Mouse (Mus musculus) neural tube, embryonic 14.5 days (tissue): Measurements from ENCODE around the gene Fhl3. TPM values are rescaled to one million over a fixed set of nuclear protein-coding genes. Genes with fewer than 3 reads are reported as not detected.

Source experiments
- ATAC-seq: fragments of 200-750 bp; cut with Nextera tagmentation; 2 replicates; pipeline ENCODE4 v1.8.0; 2017; ENCODE audit warnings: low read depth, mild to moderate bottlenecking, moderate TSS enrichment, moderate library complexity
- H3K27ac ChIP-seq: fragments of 300-500 bp; sonication (generic); 2 replicates; pipeline ENCODE4 v1.5.1; 2014; ENCODE audit warnings: low read depth, mild to moderate bottlenecking, control low read depth, low read length, moderate library complexity, mixed read lengths
- H3K27me3 ChIP-seq: fragments of 300-500 bp; sonication (generic); 2 replicates; pipeline ENCODE4 v1.6.1; 2014; ENCODE audit warnings: low read length; ENCODE audit not compliant: control insufficient read depth, insufficient read depth
- H3K36me3 ChIP-seq: fragments of 300-500 bp; sonication (generic); 2 replicates; pipeline ENCODE4 v1.6.1; 2014; ENCODE audit warnings: low read length, mixed read lengths; ENCODE audit not compliant: control insufficient read depth, insufficient read depth
- H3K4me1 ChIP-seq: fragments of 300-500 bp; sonication (generic); 2 replicates; pipeline ENCODE4 v1.6.1; 2014; ENCODE audit warnings: low read length; ENCODE audit not compliant: control insufficient read depth, insufficient read depth
- H3K4me2 ChIP-seq: fragments of 300-500 bp; sonication (generic); 2 replicates; pipeline ENCODE4 v1.6.1; 2014; ENCODE audit warnings: mild to moderate bottlenecking, low read depth, low read length, control low read depth
- H3K4me3 ChIP-seq: fragments of 300-500 bp; sonication (generic); 2 replicates; pipeline ENCODE4 v1.5.1; 2014; ENCODE audit warnings: low read depth, low read length, control low read depth, mixed read lengths
- H3K9ac ChIP-seq: fragments of 300-500 bp; sonication (generic); replicated peaks from 2 replicates; pipeline ENCODE4 v1.6.1; 2014; ENCODE audit warnings: low read depth, mild to moderate bottlenecking, control low read depth, low read length, mixed read lengths
- H3K9me3 ChIP-seq: fragments of 300-500 bp; sonication (generic); 2 replicates; pipeline ENCODE4 v1.6.1; 2016; ENCODE audit warnings: low read length; ENCODE audit not compliant: control insufficient read depth
- WGBS: fragments of 180-500 bp; shearing (Covaris S2); extraction: QIAGEN DNeasy Blood & Tissue Kit; methylation state at CpG from one replicate; pipeline ENCODE4 v1.1.7; 2014; 5-methylcytosine and 5-hydroxymethylcytosine counted together
- polyA plus RNA-seq: library from polyadenylated mRNA; unstranded; fragments of >200 nt; fragmentation: Nextera tagmentation; extraction: Ambion mirVana; gene quantifications from 2 replicates; pipeline ENCODE4 v1.2.1, GENCODE M21; 2014

Fhl3 gene
- polyA plus RNA-seq, 1 experiment from 2014 or later = 0.60 TPM

GRCm38 (mm10) chr4:124663034-124663433 is 37.5 kb upstream of the Fhl3 start:
- Histone ChIP-seq H3K4me2 (no peak overlapping the region), H3K27ac (no peak overlapping the region), H3K36me3 (no peaks in the 10 kb centered on the region), H3K4me3 (no peak overlapping the region), H3K9ac (no peak overlapping the region), H3K4me1 (peaks cover 9% of the 10 kb centered on the region), H3K27me3 (peaks cover 39% of the 10 kb centered on the region), H3K9me3 (no peaks in the 10 kb centered on the region)
- WGBS = 59% methylated on average over 3 of the region's 3 CpGs
- ATAC-seq = no peak

- no peak for ATAC-seq
- H3K4me2 ChIP-seq = no peak overlapping the region; the same call in 1 of the 2 replicates
Measured at GRCm38 (mm10) chr4:124664185-124664584, 36.3 kb upstream of the Fhl3 start.

GRCm38 (mm10) chr4:124664604-124665003 is 35.9 kb upstream of the Fhl3 start:
- Histone ChIP-seq H3K4me1 (peaks cover 10% of the 10 kb centered on the region), H3K27ac (no peak overlapping the region), H3K4me3 (no peak overlapping the region), H3K36me3 (no peaks in the 10 kb centered on the region), H3K9me3 (no peaks in the 10 kb centered on the region), H3K27me3 (peaks cover 28% of the 10 kb centered on the region), H3K9ac (no peak overlapping the region), H3K4me2 (no peak overlapping the region; the same call in 1 of the 2 replicates)
- no peak for ATAC-seq
- 34% methylated on average over 15 of the region's 15 CpGs for WGBS

More at GRCm38 (mm10) chr4:124664185-124664584, 36.3 kb upstream of the Fhl3 start:
- no peak overlapping the region for H3K9ac ChIP-seq
- no peak overlapping the region for H3K27ac ChIP-seq
- H3K27me3 ChIP-seq = peaks cover 31% of the 10 kb centered on the region
- no peak overlapping the region for H3K4me3 ChIP-seq
- peaks cover 10% of the 10 kb centered on the region for H3K4me1 ChIP-seq
- H3K9me3 ChIP-seq = no peaks in the 10 kb centered on the region
- WGBS = 25% methylated on average over 9 of the region's 9 CpGs
- no peaks in the 10 kb centered on the region for H3K36me3 ChIP-seq

- 12% methylated on average over 14 of the region's 14 CpGs for WGBS
- peaks cover 20% of the 10 kb centered on the region for H3K4me1 ChIP-seq
- no peaks in the 10 kb centered on the region for H3K36me3 ChIP-seq
- no peak overlapping the region for H3K4me2 ChIP-seq
- no peak for ATAC-seq
- H3K4me3 ChIP-seq = no peak overlapping the region
- no peaks in the 10 kb centered on the region for H3K9me3 ChIP-seq
- H3K27ac ChIP-seq = peak overlapping the region; percentile 34; the same call in 1 of the 2 replicates
- H3K9ac ChIP-seq = no peak overlapping the region; the same call in 1 of the 2 replicates
- peaks cover 7% of the 10 kb centered on the region for H3K27me3 ChIP-seq
Measured at GRCm38 (mm10) chr4:124667476-124668033, 32.9 kb upstream of the Fhl3 start.

DNA sequence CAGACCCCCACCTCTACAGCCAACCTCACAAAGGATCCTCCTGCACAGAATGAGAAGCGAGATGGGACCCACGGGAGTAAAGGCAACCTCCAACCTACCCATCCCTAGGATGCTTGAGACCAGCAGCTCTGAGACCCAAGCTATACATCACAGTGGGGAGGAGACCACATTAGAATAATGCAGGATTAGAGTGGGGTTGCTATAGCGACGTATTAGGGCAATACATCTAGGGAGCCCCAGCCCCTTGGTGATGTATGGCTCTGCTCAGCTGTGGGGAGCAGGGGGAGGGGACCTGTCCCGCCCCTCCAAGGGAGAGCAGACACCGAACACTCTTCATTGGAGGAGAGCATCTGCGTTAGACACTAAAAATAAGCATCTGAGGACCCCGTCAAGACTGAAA is 32.4 kb upstream of the Fhl3 start:
- Histone ChIP-seq H3K4me1 (peaks cover 24% of the 10 kb centered on the region), H3K36me3 (no peaks in the 10 kb centered on the region), H3K27ac (no peak overlapping the region), H3K4me3 (no peak overlapping the region), H3K27me3 (peaks cover 4% of the 10 kb centered on the region), H3K9me3 (no peaks in the 10 kb centered on the region), H3K4me2 (no peak overlapping the region), H3K9ac (no peak overlapping the region; the same call in 1 of the 2 replicates)
- ATAC-seq = peak; percentile 53; the same call in 1 of the 2 replicates
- 3% methylated on average over 8 of the region's 8 CpGs for WGBS

DNA sequence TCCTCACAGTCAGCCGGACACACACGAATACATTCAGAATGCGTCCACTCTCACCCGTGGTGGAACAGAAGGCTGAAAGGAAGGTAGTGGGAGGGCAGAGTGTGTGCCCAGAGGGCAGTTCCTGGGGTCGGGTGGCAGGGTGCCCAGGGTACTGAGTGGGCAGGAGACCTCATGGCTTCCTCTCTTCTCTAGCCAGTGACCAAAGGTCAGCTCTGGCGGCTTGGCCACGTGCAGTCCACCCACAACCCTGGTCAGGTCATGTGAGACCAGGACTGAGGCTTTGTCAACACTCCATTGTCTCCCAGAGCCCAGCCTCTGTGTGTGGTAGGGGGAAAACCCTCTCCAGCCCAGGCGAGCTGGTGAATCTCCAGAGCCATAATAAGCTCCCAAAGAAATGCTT is 30.3 kb upstream of the Fhl3 start:
- Histone ChIP-seq H3K27me3 (peaks cover 11% of the 10 kb centered on the region; the same call in 1 of the 2 replicates), H3K4me2 (no peak overlapping the region), H3K9me3 (no peaks in the 10 kb centered on the region), H3K27ac (no peak overlapping the region), H3K4me3 (no peak overlapping the region), H3K9ac (no peak overlapping the region), H3K36me3 (no peaks in the 10 kb centered on the region), H3K4me1 (peaks cover 28% of the 10 kb centered on the region)
- WGBS = 71% methylated on average over 8 of the region's 8 CpGs
- no peak for ATAC-seq

GRCm38 (mm10) chr4:124671583-124671982 is 28.9 kb upstream of the Fhl3 start:
- WGBS = 30% methylated on average over 7 of the region's 7 CpGs
- ATAC-seq = no peak
- Histone ChIP-seq H3K36me3 (no peaks in the 10 kb centered on the region), H3K4me2 (no peak overlapping the region), H3K27ac (no peak overlapping the region), H3K9me3 (no peaks in the 10 kb centered on the region), H3K27me3 (peaks cover 8% of the 10 kb centered on the region; the same call in 1 of the 2 replicates), H3K4me1 (peaks cover 28% of the 10 kb centered on the region), H3K4me3 (no peak overlapping the region), H3K9ac (no peak overlapping the region)

DNA sequence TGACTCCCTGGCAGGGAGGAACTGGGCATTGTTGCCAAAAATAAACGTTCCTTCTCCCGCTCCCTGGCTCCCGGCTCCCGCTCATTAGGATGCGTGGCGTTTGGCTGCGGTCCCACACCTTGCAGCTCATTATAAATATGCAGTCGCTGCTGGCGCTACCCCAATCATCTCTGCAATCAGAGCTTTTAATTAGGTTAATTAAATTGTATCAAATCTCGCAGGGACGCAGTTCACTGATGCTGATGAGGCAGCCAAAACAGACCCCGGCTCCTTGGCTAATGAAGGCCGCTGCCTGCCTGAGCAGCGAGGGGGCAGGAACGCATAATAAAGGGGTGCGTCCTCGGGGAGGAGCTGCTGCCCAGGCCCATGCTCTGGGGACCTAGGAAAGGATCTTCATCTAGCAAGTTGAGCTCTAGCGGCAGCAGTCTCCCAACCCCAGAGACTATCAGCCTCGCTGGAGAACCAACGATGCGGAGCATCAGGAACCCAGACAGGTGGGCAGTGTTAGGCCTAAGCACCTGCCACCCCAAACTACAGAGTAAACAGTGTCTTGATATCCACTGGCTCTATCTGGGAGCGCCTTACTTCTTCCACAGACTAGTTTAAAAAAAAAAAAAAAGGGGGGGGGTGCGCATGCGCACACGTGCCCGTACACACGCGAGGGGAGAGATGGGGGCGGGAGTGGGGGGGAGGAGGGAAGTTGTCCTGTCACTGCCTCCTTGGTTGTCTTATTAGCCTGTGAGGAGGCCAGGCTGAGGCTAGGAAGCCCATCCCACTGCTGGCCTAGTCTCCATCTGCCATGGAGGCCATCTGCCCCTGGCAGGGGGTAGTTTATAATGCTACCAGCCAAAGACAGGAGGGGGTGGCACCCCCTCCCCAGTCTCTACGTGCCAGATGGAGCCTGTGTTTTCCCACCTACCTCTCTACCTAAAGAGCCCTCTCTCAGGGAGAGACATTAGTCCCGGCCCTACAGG is 27.9 kb upstream of the Fhl3 start:
- ATAC-seq = peak; percentile 62
- Histone ChIP-seq H3K4me2 (peak overlapping the region; percentile 41), H3K9ac (no peak overlapping the region; the same call in 1 of the 2 replicates), H3K4me3 (no peak overlapping the region; the same call in 1 of the 2 replicates), H3K9me3 (no peaks in the 10 kb centered on the region), H3K27ac (peak overlapping the region; percentile 48; the same call in 1 of the 2 replicates), H3K4me1 (peaks cover 26% of the 10 kb centered on the region), H3K27me3 (peaks cover 8% of the 10 kb centered on the region; the same call in 1 of the 2 replicates), H3K36me3 (peaks cover 2% of the 10 kb centered on the region; the same call in 1 of the 2 replicates)
- 1% methylated on average over 30 of the region's 31 CpGs for whole genome bisulfite sequencing
